Mouse (Mus musculus) ES-Bruce4 (cell line): Measurements from ENCODE around the gene Zfp952.
"Not testable (repeated sequence)": the region's sequence is repeated elsewhere in the genome, so short reads cannot be mapped to it uniquely, and the experiment has no call there.

ENCODE experiments used
- CTCF ChIP-seq: IDR thresholded peaks from one replicate; pipeline ENCODE4 v1.8.1; 2011; ENCODE audit warnings: low read depth, low read length
- EP300 ChIP-seq: IDR thresholded peaks from 2 replicates; pipeline ENCODE4 v1.6.1; 2011; ENCODE audit warnings: low read depth, low read length; ENCODE audit not compliant: insufficient read depth
- POLR2A ChIP-seq: IDR thresholded peaks from one replicate; pipeline ENCODE4 v1.8.1; 2011; ENCODE audit warnings: low read length; ENCODE audit not compliant: insufficient read depth

DNA sequence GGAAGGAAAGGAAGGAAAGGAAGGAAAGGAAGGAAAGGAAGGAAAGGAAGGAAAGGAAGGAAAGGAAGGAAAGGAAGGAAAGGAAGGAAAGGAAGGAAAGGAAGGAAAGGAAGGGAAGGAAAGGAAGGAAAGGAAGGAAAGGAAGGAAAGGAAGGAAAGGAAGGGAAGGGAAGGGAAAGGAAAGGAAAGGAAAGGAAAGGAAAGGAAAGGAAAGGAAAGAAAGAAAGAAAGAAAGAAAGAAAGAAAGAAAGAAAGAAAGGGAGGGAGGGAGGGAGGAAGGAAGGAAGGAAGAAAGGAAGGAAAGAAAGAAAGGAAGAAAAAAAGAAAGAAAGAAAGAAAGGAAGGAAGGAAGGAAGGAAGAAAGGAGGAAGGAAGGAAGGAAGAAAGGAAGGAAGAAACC, 27.5 kb downstream of the Zfp952 start:
- TF ChIP-seq EP300, POLR2A, CTCF: not testable (repeated sequence)
